Mouse (Mus musculus) left cerebral cortex, adult 11 months (tissue): ENCODE measurements around the gene Phkb.
"Not testable (repeated sequence)": the region's sequence is repeated elsewhere in the genome, so short reads cannot be mapped to it uniquely, and the experiment has no call there.

Experiments
- DNase-seq: peaks from one replicate; pipeline ENCODE4 v3.0.0; 2022; ENCODE audit warnings: low spot score

Phkb gene

DNA sequence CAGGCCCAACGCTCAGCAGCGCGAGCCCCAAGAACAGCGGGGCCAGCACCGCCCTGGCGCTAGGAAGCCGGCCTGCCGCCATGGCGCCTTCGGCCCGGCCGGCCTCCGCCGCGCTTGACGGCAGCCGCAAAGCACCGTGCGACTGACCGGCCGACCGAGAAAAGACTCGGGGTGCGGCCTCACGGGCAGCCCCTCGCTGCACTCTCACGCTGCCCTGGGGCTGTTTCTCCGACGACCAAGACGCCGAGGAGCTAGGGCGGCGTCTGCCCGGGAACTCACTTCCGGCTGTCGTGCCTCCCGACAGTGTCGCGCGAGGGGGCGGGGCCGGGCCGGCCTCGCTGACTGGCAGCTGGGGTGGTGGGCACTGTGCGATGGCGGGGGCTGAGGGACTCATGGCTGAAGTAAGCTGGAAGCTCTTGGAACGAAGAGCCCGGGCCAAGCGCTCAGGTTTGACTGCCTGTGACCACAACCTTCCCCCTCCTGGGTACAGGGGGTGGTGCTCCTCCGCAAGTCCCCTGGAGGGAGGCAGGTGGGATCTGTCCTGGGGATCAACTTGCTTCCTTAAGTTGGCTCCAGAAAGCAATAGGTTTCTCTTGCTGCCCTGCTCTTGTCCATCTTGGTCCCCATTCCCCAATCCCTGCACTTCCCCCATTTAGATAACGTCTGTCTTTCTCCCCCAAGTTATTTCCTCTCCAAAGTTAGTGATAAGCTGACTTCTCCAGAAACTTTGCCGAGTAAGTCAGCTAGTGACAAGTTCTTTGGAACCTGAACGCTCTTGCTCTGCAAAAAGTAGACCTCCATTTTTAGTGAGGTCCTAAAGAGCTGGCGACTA is at the start of gene Phkb, which contains the start of gene Itfg1:
Phkb (plus strand) TSS at position 303 of the 832 bp plus-strand sequence.
Itfg1 (minus strand) TSS at position 265 of the 832 bp plus-strand sequence.
- peak; percentile 81 for DNase-seq

GRCm38 (mm10) chr8:85796392-85796791 is 44.4 kb upstream of the Phkb start:
- not testable (repeated sequence) for DNase-seq

DNA sequence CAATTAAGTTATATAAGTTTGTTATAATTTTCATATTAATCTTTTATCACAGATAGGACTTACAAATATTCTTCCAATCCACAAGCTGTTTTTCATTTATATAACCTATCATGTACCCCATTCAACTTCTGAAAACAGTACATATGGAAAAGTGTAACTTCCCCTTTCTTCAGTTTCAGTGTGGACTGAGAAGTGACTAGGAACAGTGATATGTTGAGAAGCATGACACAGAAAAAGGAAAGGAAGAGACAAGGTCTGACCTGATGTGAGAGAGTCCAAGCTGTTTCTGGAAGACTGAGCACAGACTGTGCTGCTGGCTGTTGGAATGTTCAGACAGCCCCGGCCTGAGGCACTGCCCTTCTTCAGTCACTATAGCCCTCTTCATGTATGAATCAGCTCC is 40.6 kb upstream of the Phkb start:
- DNase-seq = no peak

- DNase-seq = no peak
Measured at GRCm38 (mm10) chr8:85801408-85801807, 39.4 kb upstream of the Phkb start.

- DNase-seq = no peak
Measured at GRCm38 (mm10) chr8:85813621-85814020, 27.1 kb upstream of the Phkb start.

GRCm38 (mm10) chr8:85839916-85840656 is 673 bp upstream of the Phkb start:
- DNase-seq = no peak

DNA sequence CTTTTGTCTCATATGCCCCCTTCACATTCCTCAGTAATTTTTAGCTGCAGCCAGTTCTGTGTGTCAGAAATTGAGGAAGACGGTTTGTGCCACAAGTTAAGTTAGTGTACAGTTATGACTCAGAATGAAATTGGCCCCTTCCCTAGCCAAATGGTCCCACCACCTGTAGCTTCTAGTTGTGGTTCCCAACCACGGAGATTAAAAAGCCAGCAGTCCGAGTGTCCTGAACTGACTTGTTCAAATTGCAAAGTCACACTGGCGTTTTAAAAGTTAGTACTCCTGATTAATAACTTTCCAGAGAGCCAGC is 683 bp downstream of the Phkb start:
- no peak for DNase-seq

GRCm38 (mm10) chr8:85845887-85846286 is 5.1 kb downstream of the Phkb start:
- DNase-seq = no peak

GRCm38 (mm10) chr8:85854220-85855123 is 13.7 kb downstream of the Phkb start:
- no peak for DNase-seq

GRCm38 (mm10) chr8:85857227-85857896 is 16.6 kb downstream of the Phkb start:
- not testable (repeated sequence) for DNase-seq

- no peak for DNase-seq
Measured at GRCm38 (mm10) chr8:85860612-85861011, 19.9 kb downstream of the Phkb start.

DNA sequence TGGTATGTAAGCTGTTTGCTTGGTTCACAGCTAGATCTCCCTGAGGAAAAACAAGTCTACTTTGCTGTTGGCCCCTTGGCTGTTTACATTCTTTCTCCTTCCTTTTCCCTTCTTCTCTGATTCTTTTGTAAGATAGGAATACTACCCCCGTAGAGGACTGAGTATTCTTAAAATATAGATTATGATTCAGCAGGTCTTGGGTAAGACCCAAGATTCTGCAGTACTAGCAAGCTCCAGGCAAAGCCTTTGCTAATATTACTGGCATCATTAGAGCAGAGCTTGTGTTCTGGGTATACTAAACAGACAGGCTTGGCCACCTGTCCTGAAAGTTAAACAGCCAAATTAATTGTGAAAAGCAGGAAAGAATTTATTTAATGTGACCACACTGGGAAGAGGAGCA is 21.6 kb downstream of the Phkb start:
- DNase-seq = no peak

DNA sequence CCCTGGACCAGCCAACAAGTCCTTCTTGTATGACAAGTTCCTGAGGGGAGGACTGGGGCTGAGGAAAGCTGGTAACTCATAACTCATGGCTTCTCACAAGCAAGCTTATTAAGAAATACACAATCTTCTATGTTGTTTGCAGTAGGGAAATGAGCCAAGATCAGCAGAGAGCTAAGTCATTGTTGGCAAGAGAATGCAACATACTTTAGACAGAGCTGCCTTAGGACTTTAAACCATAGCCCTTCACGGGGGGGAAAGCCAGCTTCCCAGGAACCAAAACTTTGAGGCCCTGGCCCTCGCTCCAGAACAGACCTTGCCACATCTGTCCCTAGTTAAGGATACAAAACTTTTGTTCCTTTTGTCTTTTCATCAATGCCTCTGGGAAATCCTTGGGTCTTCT is 30.9 kb downstream of the Phkb start:
- DNase-seq = no peak

- DNase-seq = no peak
Measured at GRCm38 (mm10) chr8:85877976-85878375, 37.2 kb downstream of the Phkb start.

- DNase-seq = no peak
Measured at GRCm38 (mm10) chr8:85879624-85880023, 38.9 kb downstream of the Phkb start.

DNA sequence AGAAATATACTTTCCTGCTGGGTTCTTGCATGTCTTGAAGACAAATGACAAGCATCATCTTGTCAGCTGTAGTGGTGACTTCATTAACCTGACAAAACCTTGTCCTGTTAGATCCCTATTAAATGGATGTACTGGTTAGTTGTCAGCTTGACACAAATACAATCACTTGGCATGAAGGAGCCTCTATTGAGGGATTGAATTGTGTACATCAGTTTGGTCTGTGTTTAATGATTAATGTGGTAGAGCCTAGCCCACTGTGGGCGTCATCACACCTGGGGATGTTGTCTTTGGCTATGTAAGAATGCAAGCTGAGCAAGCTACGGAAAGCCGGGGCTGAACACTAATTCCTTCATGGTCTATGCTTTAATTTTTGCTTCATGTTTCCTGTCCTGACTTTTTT is 44.1 kb downstream of the Phkb start:
- no peak for DNase-seq

- DNase-seq = no peak
Measured at GRCm38 (mm10) chr8:85897636-85898035, 56.9 kb downstream of the Phkb start.

DNA sequence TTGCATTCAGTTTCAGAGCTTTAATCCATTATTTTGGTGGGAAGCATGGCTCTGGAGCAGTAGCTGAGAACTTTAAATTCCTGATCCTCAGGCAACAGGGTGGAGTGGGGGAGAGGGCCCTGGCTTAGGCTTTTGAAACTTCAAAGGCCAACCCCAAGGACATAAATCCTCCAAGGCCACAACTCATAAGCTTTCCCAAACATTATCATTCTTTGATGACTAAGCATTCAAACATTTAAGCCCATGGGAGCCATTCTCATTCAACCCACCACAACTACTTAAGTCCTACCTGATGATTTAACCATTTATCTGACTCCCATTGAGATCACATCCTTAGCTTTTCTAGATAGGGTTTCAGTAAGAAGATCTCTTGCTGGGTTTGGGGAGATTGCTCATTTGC is 84.2 kb downstream of the Phkb start:
- DNase-seq = no peak

DNA sequence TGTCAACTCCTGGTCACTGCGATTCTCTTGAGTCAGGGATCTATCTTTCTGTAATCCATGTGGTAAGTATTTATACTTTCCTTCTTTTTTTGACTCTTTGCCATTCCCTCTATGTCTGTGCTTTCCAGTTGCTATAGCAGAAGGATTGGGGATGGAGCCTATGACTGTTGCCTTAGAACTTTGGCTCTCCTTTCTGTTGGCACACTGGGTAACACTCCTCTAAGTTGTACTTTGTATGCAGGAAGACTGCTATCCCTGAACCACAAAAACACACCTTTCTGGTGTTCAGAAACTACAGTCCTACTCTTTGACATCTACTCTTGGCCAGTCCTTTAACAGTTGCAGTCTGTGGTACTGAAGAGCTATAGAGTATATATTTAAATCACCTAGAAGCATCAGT is 84.8 kb downstream of the Phkb start:
- no peak for DNase-seq

DNA sequence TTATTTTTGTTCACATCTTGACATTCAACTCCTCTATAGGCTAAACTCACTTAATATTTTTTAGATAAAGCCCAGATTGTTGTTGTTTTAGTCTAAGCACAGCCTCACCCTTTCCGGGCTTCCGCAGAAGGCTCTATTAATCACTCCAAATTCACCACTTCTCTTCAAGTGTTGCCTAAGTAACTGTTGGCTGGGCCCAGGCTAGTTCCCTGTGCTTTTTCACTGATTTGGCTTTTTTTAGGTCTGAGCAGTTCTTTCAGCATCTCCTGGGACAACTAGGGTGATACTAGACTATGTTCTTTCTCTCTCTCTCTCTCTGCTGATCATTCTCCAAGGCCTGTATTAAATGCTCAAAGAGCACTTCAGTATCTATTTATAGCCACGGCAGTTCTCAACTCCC is 85.3 kb downstream of the Phkb start:
- DNase-seq = peak; percentile 32

GRCm38 (mm10) chr8:85936148-85936547 is 95.4 kb downstream of the Phkb start:
- no peak for DNase-seq

DNA sequence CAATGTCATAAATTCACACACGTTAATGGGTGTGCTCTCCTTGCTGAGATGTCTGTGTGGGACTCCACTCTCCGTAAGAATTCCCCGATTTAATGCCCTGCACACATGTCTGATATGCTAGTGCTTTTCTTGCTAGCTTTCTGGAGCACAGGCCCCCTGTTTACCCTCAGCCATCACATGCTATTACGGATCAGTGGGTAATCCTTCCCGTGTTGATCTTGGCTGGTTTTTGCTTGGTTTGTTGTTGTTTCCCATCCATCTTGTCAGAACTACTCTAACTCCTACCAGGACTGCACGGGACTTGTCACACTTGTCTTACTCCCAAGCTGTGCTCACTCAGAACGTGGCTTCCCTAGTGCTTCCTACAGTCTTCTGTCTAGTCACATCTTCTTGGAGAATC is 96.6 kb downstream of the Phkb start:
- DNase-seq = no peak
